10 mouse cellular contexts compared by ENCODE assay signal in genomic region chr7:99572931-99573330, GRCm38 (mm10). TPM values are rescaled to one million over a fixed set of nuclear protein-coding genes. Genes with fewer than 3 reads are reported as not detected.
DNase-seq lines count a peak whose midpoint lies in the region; ATAC-seq lines count a peak whose summit lies in the region.
"Had no signal": no experiment of that assay in that cellular context is flagged by ENCODE, and none has a peak within 500 bp of the region (broad histone marks: within the 10 kb centered on the region; RNA-seq: fewer than 3 reads in every experiment).

No protein-coding gene starts in this region.

- no peaks in the 10 kb centered on the region for H3K9me3 ChIP-seq in hindbrain, embryonic 13.5 days
- H3K9me3 ChIP-seq in hindbrain, embryonic 11.5 days (ENCODE audit: control insufficient read depth, low read length) = no peaks in the 10 kb centered on the region
- H3K9me3 ChIP-seq in neural tube, embryonic 14.5 days (ENCODE audit: control insufficient read depth, low read length) = no peaks in the 10 kb centered on the region

- peak overlapping the region; percentile 13; the same call in 1 of the 2 replicates for H3K27ac ChIP-seq in hindbrain, embryonic 13.5 days
- no peak overlapping the region for H3K27ac ChIP-seq in hindbrain, embryonic 11.5 days (ENCODE audit: low read depth, low read length)
- peak overlapping the region; percentile 5; the same call in 1 of the 2 replicates for H3K27ac ChIP-seq in neural tube, embryonic 14.5 days (ENCODE audit: low read depth, low read length)

- H3K4me3 ChIP-seq in hindbrain, embryonic 13.5 days = no peak overlapping the region
- no peak overlapping the region for H3K4me3 ChIP-seq in hindbrain, embryonic 11.5 days (ENCODE audit: low read depth, low read length)
- H3K4me3 ChIP-seq in neural tube, embryonic 14.5 days (ENCODE audit: low read depth, low read length) = no peak overlapping the region

- H3K36me3 ChIP-seq in hindbrain, embryonic 13.5 days = peaks cover 9% of the 10 kb centered on the region; the same call in 1 of the 2 replicates
- H3K36me3 ChIP-seq in hindbrain, embryonic 11.5 days (ENCODE audit: control insufficient read depth, insufficient read depth, low read length) = no peaks in the 10 kb centered on the region
- no peaks in the 10 kb centered on the region for H3K36me3 ChIP-seq in neural tube, embryonic 14.5 days (ENCODE audit: control insufficient read depth, insufficient read depth, low read length)

- no peak for DNase-seq in hindbrain, embryonic 11.5 days (ENCODE audit: low spot score)
- peak; percentile 27 for DNase-seq in CD4-positive helper T cell, adult 2 months (ENCODE audit: low read depth, low spot score)
- peak; percentile 49 to 58 for DNase-seq in cerebellum, adult 18-20 months
- no peak for DNase-seq in embryo, embryonic 11 days
- no peak for DNase-seq in testis, postnatal 14 days (ENCODE audit: low spot score)
- DNase-seq: kidney, postnatal 25 days; lung, embryonic 14.5 days had no signal

- peaks cover 28% of the 10 kb centered on the region for H3K4me1 ChIP-seq in hindbrain, embryonic 13.5 days (replicated peaks)
- no peaks in the 10 kb centered on the region; the same call in 1 of the 2 replicates for H3K4me1 ChIP-seq in hindbrain, embryonic 11.5 days (replicated peaks; ENCODE audit: control insufficient read depth, insufficient read depth, low read length)
- H3K4me1 ChIP-seq in neural tube, embryonic 14.5 days (ENCODE audit: control insufficient read depth, insufficient read depth, low read length) = peaks cover 6% of the 10 kb centered on the region

- H3K4me2 ChIP-seq in hindbrain, embryonic 13.5 days = no peak overlapping the region
- no peak overlapping the region for H3K4me2 ChIP-seq in hindbrain, embryonic 11.5 days (replicated peaks; ENCODE audit: low read depth, low read length)
- H3K4me2 ChIP-seq in neural tube, embryonic 14.5 days (ENCODE audit: low read depth, low read length) = no peak overlapping the region
- H3K4me2 ChIP-seq: lung, embryonic 14.5 days had no signal

- 41% methylated on average over 10 of the region's 10 CpGs for WGBS in hindbrain, embryonic 13.5 days
- WGBS in hindbrain, embryonic 11.5 days = 36% methylated on average over 10 of the region's 10 CpGs
- WGBS in neural tube, embryonic 14.5 days = 29% methylated on average over 10 of the region's 10 CpGs

- no peak for ATAC-seq in hindbrain, embryonic 13.5 days (ENCODE audit: low FRiP score)
- no peak for ATAC-seq in hindbrain, embryonic 11.5 days (ENCODE audit: low FRiP score)
- no peak for ATAC-seq in neural tube, embryonic 14.5 days (ENCODE audit: low read depth)
- ATAC-seq: Patski had no signal

- H3K27me3 ChIP-seq in hindbrain, embryonic 13.5 days = no peaks in the 10 kb centered on the region
- H3K27me3 ChIP-seq in hindbrain, embryonic 11.5 days (ENCODE audit: control insufficient read depth, insufficient read depth, low read length) = no peaks in the 10 kb centered on the region
- H3K27me3 ChIP-seq in neural tube, embryonic 14.5 days (ENCODE audit: control insufficient read depth, insufficient read depth, low read length) = no peaks in the 10 kb centered on the region
- H3K27me3 ChIP-seq: Patski had no signal

- 0 out of 2 replicates have a peak overlapping the region, but pooled peaks have one; percentile 6 for H3K9ac ChIP-seq in hindbrain, embryonic 13.5 days
- H3K9ac ChIP-seq in hindbrain, embryonic 11.5 days (ENCODE audit: low read depth, low read length) = no peak overlapping the region; the same call in 1 of the 2 replicates
- no peak overlapping the region for H3K9ac ChIP-seq in neural tube, embryonic 14.5 days (replicated peaks; ENCODE audit: low read depth, low read length)
- H3K9ac ChIP-seq: lung, embryonic 14.5 days had no signal

RNA-seq across cellular contexts. Expression of gene Arrb1, which starts 37.7 kb away (rescaled TPM):
- 15.6 and 15.9 TPM in 2 replicates for polyA plus RNA-seq in hindbrain, embryonic 13.5 days (2015; fragmentation: Nextera tagmentation; extraction: Ambion mirVana)
- 4.5 and 5.4 TPM in 2 replicates for polyA plus RNA-seq in hindbrain, embryonic 11.5 days (2014; fragmentation: Nextera tagmentation; extraction: Ambion mirVana)
- 9.9 and 11.5 TPM in 2 replicates for polyA plus RNA-seq in neural tube, embryonic 14.5 days (2014; fragmentation: Nextera tagmentation; extraction: Ambion mirVana)

RNA-seq across cellular contexts. Expression of gene Tpbgl, which starts 54.0 kb away (rescaled TPM):
- polyA plus RNA-seq in hindbrain, embryonic 13.5 days (2015; fragmentation: Nextera tagmentation; extraction: Ambion mirVana) = 1.4 TPM in 2 replicates
- 0.63 and 0.73 TPM in 2 replicates for polyA plus RNA-seq in hindbrain, embryonic 11.5 days (2014; fragmentation: Nextera tagmentation; extraction: Ambion mirVana)
- 1.8 and 3.5 TPM in 2 replicates for polyA plus RNA-seq in neural tube, embryonic 14.5 days (2014; fragmentation: Nextera tagmentation; extraction: Ambion mirVana)

Comparison
In these comparisons a context has a peak if more than half of its experiments do, and no peak if none do; other contexts are left out.
1. DNase-seq: peak in CD4-positive helper T cell, adult 2 months (single experiment) and cerebellum, adult 18-20 months (2 of 2); none in hindbrain, embryonic 11.5 days (single experiment), embryo, embryonic 11 days (single experiment) and testis, postnatal 14 days (single experiment).